Mouse (Mus musculus) monocyte, adult 2 months (primary cell): ENCODE measurements around the gene Olfr800.

Source experiments
- DNase-seq, 2 experiments: peaks; one replicate each; pipeline ENCODE4 v3.0.0; 2022; ENCODE audit warnings: low spot score in 2 of 2, low read depth in 1 of 2

The Olfr800 gene

DNA sequence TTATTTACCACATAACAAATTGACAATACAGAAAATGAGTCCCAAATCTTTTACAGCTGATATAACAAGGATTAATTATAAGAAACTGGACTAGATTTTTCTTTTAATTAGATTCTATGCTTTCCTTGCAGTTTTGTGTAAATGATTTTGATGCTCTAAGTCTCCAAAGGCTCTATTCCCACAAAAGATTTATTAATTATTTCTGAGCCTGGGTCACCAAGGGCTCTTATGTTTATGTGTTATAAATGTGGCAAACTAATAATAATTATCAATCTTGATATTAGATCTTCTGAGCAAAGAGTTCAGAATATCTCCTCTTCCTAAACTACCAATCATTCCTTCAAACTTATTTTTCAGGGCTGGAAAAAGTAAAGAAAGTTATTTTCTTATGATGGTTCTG, at the start of gene Olfr800:
Gene Olfr800, plus strand, starts transcription at position 301 of the 400 bp plus-strand sequence.
- DNase-seq, result no peak

DNA sequence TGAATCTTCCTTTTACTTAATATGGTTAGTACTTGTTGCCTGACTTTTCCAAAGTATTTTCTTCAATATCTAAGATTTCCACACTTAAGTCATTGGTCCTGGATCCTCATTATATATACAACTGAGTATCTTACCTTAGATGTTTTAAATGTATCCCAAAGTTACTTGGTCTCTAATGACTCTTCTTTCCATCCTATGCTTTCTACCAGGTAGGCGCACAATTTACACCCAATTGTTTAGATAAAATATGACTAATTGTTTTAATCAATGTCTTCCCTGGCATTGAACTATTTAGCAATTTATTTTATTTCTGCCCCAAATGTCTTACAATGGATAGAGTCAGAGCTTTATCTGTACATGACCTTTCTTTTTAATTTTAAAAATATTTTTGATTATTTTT, 45.0 kb upstream of the Olfr800 start, which contains the start of gene Olfr796:
Gene Olfr796, minus strand, starts transcription at position 101 of the 400 bp plus-strand sequence.
- DNase-seq, result no peak

DNA sequence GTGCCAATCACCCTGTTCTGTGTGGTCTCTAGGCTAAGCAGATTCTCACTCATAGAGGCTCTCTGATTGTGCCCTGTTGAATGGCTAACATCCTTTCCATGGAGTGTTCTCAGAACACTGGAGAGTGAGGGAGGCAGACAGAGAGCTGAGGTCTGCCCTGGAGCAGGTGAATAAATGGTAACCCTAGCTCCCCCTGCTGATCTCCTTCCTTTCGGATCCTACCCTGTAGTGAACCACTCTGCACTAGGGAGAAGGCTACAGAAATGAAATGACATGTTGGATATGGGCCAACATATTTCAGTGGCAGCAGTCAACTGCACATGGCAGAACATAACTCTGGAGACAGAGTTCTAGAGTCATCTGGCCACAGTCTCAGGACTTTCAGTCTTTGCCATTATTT, 35.8 kb upstream of the Olfr800 start:
- no peak for DNase-seq

DNA sequence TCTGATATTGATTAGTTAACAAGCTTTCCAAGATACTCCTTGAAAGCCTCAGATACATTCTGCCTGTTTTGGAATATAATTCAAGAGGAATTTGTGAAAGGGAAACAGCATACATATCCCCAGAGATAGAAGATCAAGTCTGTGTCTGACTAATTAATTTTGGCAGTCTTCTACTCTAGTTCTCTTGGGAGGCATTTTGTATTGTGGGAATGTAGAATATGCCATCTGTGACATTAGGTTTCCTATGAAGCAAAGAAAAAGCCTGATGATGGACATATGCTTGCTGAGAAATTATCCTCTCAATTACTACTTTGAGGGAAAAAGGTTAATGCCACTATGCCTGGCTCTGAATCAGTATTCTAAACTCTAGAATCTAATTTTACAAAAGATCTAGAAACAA, 34.2 kb upstream of the Olfr800 start:
- no peak for DNase-seq

DNA sequence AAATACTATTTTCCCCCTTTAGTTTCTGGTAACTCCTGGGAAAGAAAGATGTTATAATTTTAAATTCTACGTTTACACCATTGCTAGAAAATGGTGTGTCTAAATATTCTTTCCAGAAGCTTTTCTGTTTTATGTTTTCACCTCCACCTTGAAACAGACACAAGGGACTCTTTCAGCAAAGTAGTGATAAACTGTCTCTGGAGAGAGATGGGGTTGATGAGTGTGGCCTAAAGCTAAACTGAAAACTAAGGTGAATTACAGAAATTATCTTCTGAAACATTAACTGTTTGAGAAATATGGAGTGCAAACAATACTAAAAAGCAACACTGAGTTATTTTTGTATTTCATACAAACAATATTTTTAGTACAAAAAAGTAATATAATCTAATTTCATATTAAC, 29.7 kb upstream of the Olfr800 start, which contains the start of gene Olfr798:
Gene Olfr798, minus strand, starts transcription at position 101 of the 400 bp plus-strand sequence.
- no peak for DNase-seq

DNA sequence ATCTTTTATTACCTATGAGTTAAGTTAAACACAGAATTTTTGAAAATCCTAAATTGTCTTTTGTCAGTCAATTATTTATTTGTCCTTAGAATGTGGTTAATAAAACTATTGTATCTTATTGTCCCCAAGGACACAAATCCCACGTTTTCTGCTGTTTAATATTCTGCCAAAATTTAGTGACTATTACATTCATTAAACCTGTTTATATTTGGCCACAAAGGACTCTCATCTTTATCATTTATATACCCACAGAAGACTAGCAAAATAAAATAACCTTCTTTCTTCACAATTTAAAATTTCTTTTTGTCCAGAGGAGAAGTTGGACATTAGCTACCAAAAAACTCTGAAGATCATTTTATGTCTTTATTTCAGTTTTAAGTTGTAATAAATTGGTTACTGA, 20.3 kb upstream of the Olfr800 start, which contains the start of gene Olfr799:
Gene Olfr799, plus strand, starts transcription at position 301 of the 400 bp plus-strand sequence.
- DNase-seq, result no peak

DNA sequence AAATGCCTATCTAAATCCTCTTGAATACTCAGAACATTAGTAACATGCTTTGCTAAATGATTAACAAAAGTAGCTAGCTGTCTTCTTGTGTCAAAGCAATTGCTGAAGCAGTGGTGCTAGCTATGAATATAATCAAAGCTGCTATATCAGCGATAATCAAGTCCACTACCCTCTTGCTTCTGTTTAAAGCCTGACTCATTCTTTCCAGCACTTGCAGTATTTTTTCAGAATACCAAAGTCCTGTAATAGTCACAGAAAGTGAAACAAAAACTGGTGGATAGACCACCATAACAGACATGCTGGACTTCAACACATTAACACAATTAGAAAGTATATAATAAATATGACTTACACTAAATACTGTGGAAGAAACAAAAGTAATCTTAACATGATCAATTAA, 5.7 kb upstream of the Olfr800 start:
- DNase-seq, result no peak

DNA sequence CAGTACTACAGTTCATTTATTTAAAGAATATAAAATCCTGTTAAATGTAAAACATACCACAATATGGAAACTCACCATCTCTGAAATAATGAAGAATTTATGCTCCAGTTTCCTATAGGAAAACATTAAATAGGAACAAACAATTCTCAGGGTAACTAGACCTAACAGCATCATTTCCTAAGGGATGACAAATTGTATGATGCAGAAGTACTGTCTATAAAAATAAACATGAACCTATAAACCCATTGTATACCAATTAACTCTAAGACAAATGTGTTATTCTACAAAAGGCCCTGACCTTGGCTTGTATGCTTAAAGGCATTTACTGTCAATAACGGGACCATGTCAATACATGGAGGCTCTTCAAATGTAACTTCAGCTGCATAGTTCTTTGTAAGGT, 16.3 kb downstream of the Olfr800 start, which contains the start of gene Olfr801:
Gene Olfr801, minus strand, starts transcription at position 101 of the 400 bp plus-strand sequence.
- no peak for DNase-seq

DNA sequence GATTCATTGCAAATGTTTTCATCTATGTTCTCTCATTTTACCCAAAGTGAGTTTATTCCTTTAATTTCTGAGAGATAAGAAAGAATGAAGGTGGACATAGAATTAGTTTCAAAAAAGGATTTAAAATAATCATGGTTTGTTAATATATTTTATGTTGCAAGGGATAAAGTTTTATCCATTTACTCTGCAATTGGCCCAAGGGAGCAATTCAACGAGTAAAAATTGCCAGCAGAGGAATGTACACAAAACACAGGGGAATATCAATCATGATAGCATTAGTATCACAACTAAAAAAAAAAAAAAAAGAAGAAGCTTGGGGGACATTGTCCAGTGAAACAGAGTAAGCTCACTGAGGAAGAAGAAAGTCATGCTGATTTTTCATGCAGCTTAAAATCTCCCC, 30.6 kb downstream of the Olfr800 start, which contains the start of gene Olfr802:
Gene Olfr802, minus strand, starts transcription at position 101 of the 400 bp plus-strand sequence.
- DNase-seq, result no peak

DNA sequence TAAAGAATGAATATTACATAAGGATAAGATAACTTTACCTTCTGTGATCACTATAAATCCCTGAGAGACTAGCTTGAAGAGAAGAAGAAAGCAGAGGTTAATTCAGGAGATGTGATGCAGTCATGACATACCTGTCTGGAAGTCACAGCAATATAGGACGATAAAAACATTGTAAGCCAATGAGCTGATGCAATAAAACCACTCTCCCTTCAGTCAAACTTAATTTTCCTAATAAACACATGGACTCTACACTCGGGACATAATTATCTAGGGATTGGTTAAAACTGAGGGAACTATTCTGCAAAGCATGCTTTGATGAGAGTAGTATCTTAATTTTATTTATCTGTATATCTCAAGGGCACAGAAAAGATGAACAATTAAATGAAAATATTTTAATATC, 36.7 kb downstream of the Olfr800 start, which contains the start of gene Olfr803:
Gene Olfr803, minus strand, starts transcription at position 101 of the 400 bp plus-strand sequence.
- no peak for DNase-seq

DNA sequence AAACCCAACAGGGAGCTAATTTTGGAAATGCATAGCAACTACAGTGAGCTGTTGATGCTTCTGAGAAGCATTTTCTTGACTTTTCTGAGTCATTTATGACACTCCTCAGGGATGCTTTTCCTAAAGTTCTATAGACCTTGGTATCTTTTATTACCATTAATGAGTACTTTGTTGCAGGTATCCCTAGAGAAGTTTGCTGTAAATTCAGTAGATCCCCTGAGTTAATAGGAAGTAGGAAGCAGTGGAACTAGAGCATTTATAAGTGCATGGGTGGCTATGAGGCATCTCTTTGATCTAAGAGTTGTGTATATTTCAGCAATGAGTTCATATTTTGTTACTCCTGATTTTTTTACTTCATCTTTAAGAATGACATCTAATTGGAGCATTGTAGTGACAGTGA, 45.4 kb downstream of the Olfr800 start, which contains the start of gene Olfr804:
Gene Olfr804, plus strand, starts transcription at position 301 of the 400 bp plus-strand sequence.
- DNase-seq, result no peak
